Mouse (Mus musculus): ENCODE data around the gene Rasgrp1. TPM values are rescaled to one million over a fixed set of nuclear protein-coding genes. Genes with fewer than 3 reads are reported as not detected.

Gene Rasgrp1
- polyA plus RNA-seq, 1 experiment from 2014 or later = 2.9 TPM

Other genes starting within 250 kb of the Rasgrp1 start
- gene Spred1, start 221.6 kb downstream of the Rasgrp1 start, polyA plus RNA-seq (2015; fragmentation: Nextera tagmentation; extraction: Ambion mirVana) = 7.7 and 8.3 TPM in 2 replicates
- 21.9 and 22.6 TPM in 2 replicates for gene Fam98b, start 93.3 kb downstream of the Rasgrp1 start, polyA plus RNA-seq (2015; fragmentation: Nextera tagmentation; extraction: Ambion mirVana)

Data from forebrain, embryonic 13.5 days (tissue).